Mouse (Mus musculus): ENCODE results near the gene Tent2. TPM values are rescaled to one million over a fixed set of nuclear protein-coding genes. Genes with fewer than 3 reads are reported as not detected.
"Not testable (repeated sequence)": the region's sequence is repeated elsewhere in the genome, so short reads cannot be mapped to it uniquely, and the experiment has no call there.

Tent2 gene
- polyA plus RNA-seq, 1 experiment, result 15.9 TPM

- 95% methylated on average over 7 of the region's 7 CpGs for WGBS
- DNase-seq, result no peak
- no peak overlapping the region for H3K4me3 ChIP-seq (ENCODE audit: insufficient read depth, low read depth, low read length)
- TF ChIP-seq POLR2A (IDR thresholded peaks at IDR 0.05; ENCODE audit: low read depth, low read length) (no peak), CTCF (conservative IDR thresholded peaks at IDR 0.05; ENCODE audit: insufficient read depth, insufficient read length, low read depth, low read length) (no peak)
- H3K27ac ChIP-seq (ENCODE audit: insufficient read depth, low read depth, low read length), result no peak overlapping the region
- H3K36me3 ChIP-seq (ENCODE audit: control insufficient read depth, insufficient read depth, low read length), result no peaks in the 10 kb centered on the region
- no peaks in the 10 kb centered on the region for H3K4me1 ChIP-seq (ENCODE audit: control insufficient read depth, insufficient read depth, low read length)
- H3K27me3 ChIP-seq (replicated peaks; ENCODE audit: control insufficient read depth, insufficient read depth, low read length), result no peaks in the 10 kb centered on the region
Observed at GRCm38 (mm10) chr13:93232335-93232734, 40.1 kb upstream of the Tent2 start.

- TF ChIP-seq CTCF (conservative IDR thresholded peaks at IDR 0.05; ENCODE audit: insufficient read depth, insufficient read length, low read depth, low read length), result no peak
- no peak for TF ChIP-seq POLR2A (IDR thresholded peaks at IDR 0.05; ENCODE audit: low read depth, low read length)
- no peak overlapping the region for H3K27ac ChIP-seq (ENCODE audit: insufficient read depth, low read depth, low read length)
- WGBS, result 48% methylated on average over 4 of the region's 4 CpGs
- no peaks in the 10 kb centered on the region for H3K36me3 ChIP-seq (ENCODE audit: control insufficient read depth, insufficient read depth, low read length)
- H3K4me3 ChIP-seq (ENCODE audit: insufficient read depth, low read depth, low read length), result no peak overlapping the region
- DNase-seq, result peak; percentile 44
- H3K4me1 ChIP-seq (ENCODE audit: control insufficient read depth, insufficient read depth, low read length), result no peaks in the 10 kb centered on the region
- no peaks in the 10 kb centered on the region for H3K27me3 ChIP-seq (replicated peaks; ENCODE audit: control insufficient read depth, insufficient read depth, low read length)
Observed at GRCm38 (mm10) chr13:93231016-93231415, 38.8 kb upstream of the Tent2 start.

- no peak overlapping the region for H3K27ac ChIP-seq (ENCODE audit: insufficient read depth, low read depth, low read length)
- no peaks in the 10 kb centered on the region for H3K36me3 ChIP-seq (ENCODE audit: control insufficient read depth, insufficient read depth, low read length)
- no peak overlapping the region for H3K4me3 ChIP-seq (ENCODE audit: insufficient read depth, low read depth, low read length)
- WGBS, result 78% methylated on average over 1 of the region's 1 CpGs
- TF ChIP-seq POLR2A (IDR thresholded peaks at IDR 0.05; ENCODE audit: low read depth, low read length), result no peak
- no peak for TF ChIP-seq CTCF (conservative IDR thresholded peaks at IDR 0.05; ENCODE audit: insufficient read depth, insufficient read length, low read depth, low read length)
- no peaks in the 10 kb centered on the region for H3K27me3 ChIP-seq (replicated peaks; ENCODE audit: control insufficient read depth, insufficient read depth, low read length)
- DNase-seq, result no peak
- H3K4me1 ChIP-seq (ENCODE audit: control insufficient read depth, insufficient read depth, low read length), result no peaks in the 10 kb centered on the region
Observed at GRCm38 (mm10) chr13:93211741-93212140, 19.6 kb upstream of the Tent2 start.

- no peaks in the 10 kb centered on the region for H3K36me3 ChIP-seq (ENCODE audit: control insufficient read depth, insufficient read depth, low read length)
- H3K4me3 ChIP-seq (ENCODE audit: insufficient read depth, low read depth, low read length), result peak overlapping the region; percentile 64
- peaks cover 11% of the 10 kb centered on the region; the same call in 1 of the 2 replicates for H3K4me1 ChIP-seq (ENCODE audit: control insufficient read depth, insufficient read depth, low read length)
- H3K27me3 ChIP-seq (replicated peaks; ENCODE audit: control insufficient read depth, insufficient read depth, low read length), result no peaks in the 10 kb centered on the region
- peak overlapping the region; percentile 63; the same call in 1 of the 2 replicates for H3K27ac ChIP-seq (ENCODE audit: insufficient read depth, low read depth, low read length)
- TF ChIP-seq POLR2A (IDR thresholded peaks at IDR 0.05; ENCODE audit: low read depth, low read length) (no peak), CTCF (conservative IDR thresholded peaks at IDR 0.05; ENCODE audit: insufficient read depth, insufficient read length, low read depth, low read length) (no peak)
- no peak for DNase-seq
- WGBS, result 61% methylated on average over 5 of the region's 5 CpGs
Observed at GRCm38 (mm10) chr13:93192646-93193026, 451 bp upstream of the Tent2 start.

- Histone ChIP-seq H3K4me3 (ENCODE audit: insufficient read depth, low read depth, low read length) (no peak overlapping the region), H3K36me3 (ENCODE audit: control insufficient read depth, insufficient read depth, low read length) (no peaks in the 10 kb centered on the region), H3K4me1 (ENCODE audit: control insufficient read depth, insufficient read depth, low read length) (peaks cover 11% of the 10 kb centered on the region; the same call in 1 of the 2 replicates), H3K27me3 (replicated peaks; ENCODE audit: control insufficient read depth, insufficient read depth, low read length) (no peaks in the 10 kb centered on the region), H3K27ac (ENCODE audit: insufficient read depth, low read depth, low read length) (no peak overlapping the region)
- TF ChIP-seq CTCF (conservative IDR thresholded peaks at IDR 0.05; ENCODE audit: insufficient read depth, insufficient read length, low read depth, low read length) (no peak), POLR2A (IDR thresholded peaks at IDR 0.05; ENCODE audit: low read depth, low read length) (no peak)
- DNase-seq, result no peak
- WGBS, result 68% methylated on average over 2 of the region's 2 CpGs
Observed at GRCm38 (mm10) chr13:93189416-93189815, 2.8 kb downstream of the Tent2 start.

GRCm38 (mm10) chr13:93188738-93189137 is 3.4 kb downstream of the Tent2 start:
- no peaks in the 10 kb centered on the region for H3K27me3 ChIP-seq (replicated peaks; ENCODE audit: control insufficient read depth, insufficient read depth, low read length)
- H3K4me3 ChIP-seq (ENCODE audit: insufficient read depth, low read depth, low read length), result no peak overlapping the region
- no peak for DNase-seq
- H3K36me3 ChIP-seq (ENCODE audit: control insufficient read depth, insufficient read depth, low read length), result no peaks in the 10 kb centered on the region
- H3K4me1 ChIP-seq (ENCODE audit: control insufficient read depth, insufficient read depth, low read length), result peaks cover 11% of the 10 kb centered on the region; the same call in 1 of the 2 replicates
- TF ChIP-seq POLR2A (IDR thresholded peaks at IDR 0.05; ENCODE audit: low read depth, low read length), result no peak
- no peak for TF ChIP-seq CTCF (conservative IDR thresholded peaks at IDR 0.05; ENCODE audit: insufficient read depth, insufficient read length, low read depth, low read length)
- WGBS, result 67% methylated on average over 3 of the region's 3 CpGs
- H3K27ac ChIP-seq (ENCODE audit: insufficient read depth, low read depth, low read length), result no peak overlapping the region

GRCm38 (mm10) chr13:93187792-93188191 is 4.4 kb downstream of the Tent2 start:
- H3K36me3 ChIP-seq (ENCODE audit: control insufficient read depth, insufficient read depth, low read length); H3K27me3 ChIP-seq (replicated peaks; ENCODE audit: control insufficient read depth, insufficient read depth, low read length); H3K27ac ChIP-seq (ENCODE audit: insufficient read depth, low read depth, low read length); DNase-seq; H3K4me3 ChIP-seq (ENCODE audit: insufficient read depth, low read depth, low read length): not testable (repeated sequence)
- H3K4me1 ChIP-seq (ENCODE audit: control insufficient read depth, insufficient read depth, low read length), result peaks cover 11% of the 10 kb centered on the region; the same call in 1 of the 2 replicates
- WGBS, result 89% methylated on average over 5 of the region's 5 CpGs

- no peak overlapping the region for H3K4me3 ChIP-seq (ENCODE audit: insufficient read depth, low read depth, low read length)
- 51% methylated on average over 1 of the region's 1 CpGs for WGBS
Observed at GRCm38 (mm10) chr13:93180351-93180750, 11.8 kb downstream of the Tent2 start.

More at GRCm38 (mm10) chr13:93180351-93180750, 11.8 kb downstream of the Tent2 start:
- H3K27ac ChIP-seq (ENCODE audit: insufficient read depth, low read depth, low read length), result no peak overlapping the region
- H3K4me1 ChIP-seq (ENCODE audit: control insufficient read depth, insufficient read depth, low read length), result no peaks in the 10 kb centered on the region
- H3K27me3 ChIP-seq (replicated peaks; ENCODE audit: control insufficient read depth, insufficient read depth, low read length), result no peaks in the 10 kb centered on the region
- no peak for TF ChIP-seq CTCF (conservative IDR thresholded peaks at IDR 0.05; ENCODE audit: insufficient read depth, insufficient read length, low read depth, low read length)
- TF ChIP-seq POLR2A (IDR thresholded peaks at IDR 0.05; ENCODE audit: low read depth, low read length), result no peak
- no peak for DNase-seq
- H3K36me3 ChIP-seq (ENCODE audit: control insufficient read depth, insufficient read depth, low read length), result peaks cover 3% of the 10 kb centered on the region; the same call in 1 of the 2 replicates
